Mouse (Mus musculus) kidney, embryonic 14.5 days (tissue): ENCODE measurements around the gene Clcn5. TPM values are rescaled to one million over a fixed set of nuclear protein-coding genes. Genes with fewer than 3 reads are reported as not detected.

Source experiments
- ATAC-seq: fragments of 200-750 bp; cut with Nextera tagmentation; 2 replicates; pipeline ENCODE4 v1.8.0; 2017; ENCODE audit warnings: moderate number of reproducible peaks, mild to moderate bottlenecking, moderate TSS enrichment, moderate library complexity; ENCODE audit not compliant: low FRiP score, low TSS enrichment
- H3K27ac ChIP-seq: fragments of 300-500 bp; sonication (generic); 2 replicates; pipeline ENCODE4 v1.5.1; 2014; ENCODE audit warnings: low read depth, mild to moderate bottlenecking, low read length, moderate library complexity, mixed read lengths
- H3K27me3 ChIP-seq: fragments of 300-500 bp; sonication (generic); 2 replicates; pipeline ENCODE4 v1.6.1; 2014; ENCODE audit warnings: mild to moderate bottlenecking, low read length; ENCODE audit not compliant: control insufficient read depth, insufficient read depth
- H3K36me3 ChIP-seq: fragments of 300-500 bp; sonication (generic); 2 replicates; pipeline ENCODE4 v1.6.1; 2014; ENCODE audit warnings: low read length, mixed read lengths; ENCODE audit not compliant: control insufficient read depth, insufficient read depth
- H3K4me1 ChIP-seq: fragments of 300-500 bp; sonication (generic); 2 replicates; pipeline ENCODE4 v1.6.1; 2014; ENCODE audit warnings: low read length, mixed read lengths; ENCODE audit not compliant: control insufficient read depth, insufficient read depth
- H3K4me2 ChIP-seq: fragments of 300-500 bp; sonication (generic); replicated peaks from 2 replicates; pipeline ENCODE4 v1.6.1; 2014; ENCODE audit warnings: low read depth, mild to moderate bottlenecking, low read length
- H3K4me3 ChIP-seq: fragments of 300-500 bp; sonication (generic); 2 replicates; pipeline ENCODE4 v1.5.1; 2014; ENCODE audit warnings: mild to moderate bottlenecking, low read length
- H3K9ac ChIP-seq: fragments of 300-500 bp; sonication (generic); 2 replicates; pipeline ENCODE4 v1.6.1; 2014; ENCODE audit warnings: low read depth, mild to moderate bottlenecking, low read length, moderate library complexity
- H3K9me3 ChIP-seq: fragments of 300-500 bp; sonication (generic); 2 replicates; pipeline ENCODE4 v1.6.1; 2016; ENCODE audit warnings: low read length; ENCODE audit not compliant: control insufficient read depth
- WGBS: fragments of 180-500 bp; shearing (Covaris S2); extraction: QIAGEN DNeasy Blood & Tissue Kit; methylation state at CpG from one replicate; pipeline ENCODE4 v1.1.7; 2014; 5-methylcytosine and 5-hydroxymethylcytosine counted together
- microRNA counts: library from miRNA; unstranded; fragments of <30 nt; microRNA quantifications from one replicate; lab custom pipeline; 2017
- microRNA-seq: library from miRNA; unstranded; fragments of <30 nt; microRNA quantifications from one replicate; pipeline ENCODE4, GENCODE M21; 2016
- polyA plus RNA-seq: library from polyadenylated mRNA; unstranded; fragments of >200 nt; fragmentation: Nextera tagmentation; extraction: Ambion mirVana; gene quantifications from 2 replicates; pipeline ENCODE4 v1.2.1, GENCODE M21; 2014

The Clcn5 gene
- polyA plus RNA-seq, 1 experiment from 2014 or later: 17.9 TPM

DNA sequence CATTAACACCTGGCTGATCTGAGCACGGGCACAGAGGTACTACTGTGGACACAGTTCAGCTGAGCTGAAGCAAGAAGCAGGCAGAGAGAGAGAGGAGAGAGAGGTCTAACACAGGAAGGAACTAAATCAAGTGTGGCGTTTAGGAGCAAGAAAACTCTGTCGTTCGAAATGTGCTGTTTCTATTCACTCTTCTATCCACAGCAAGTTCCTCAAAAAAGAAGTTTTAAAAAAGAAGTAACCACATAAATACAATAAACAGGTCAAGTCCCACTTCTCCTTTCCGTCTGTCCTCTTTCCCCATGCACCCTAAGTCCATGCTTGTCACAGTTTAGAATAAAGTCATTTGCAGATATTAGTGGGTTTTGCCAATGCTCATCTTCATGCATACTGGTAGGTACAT lies 150.4 kb downstream of the Clcn5 start:
- H3K27me3 ChIP-seq: no peaks in the 10 kb centered on the region
- no peaks in the 10 kb centered on the region for H3K9me3 ChIP-seq
- no peak overlapping the region for H3K9ac ChIP-seq
- H3K4me1 ChIP-seq: no peaks in the 10 kb centered on the region
- WGBS: 79% methylated on average over 5 of the region's 5 CpGs
- no peak overlapping the region for H3K4me3 ChIP-seq
- no peak overlapping the region for H3K27ac ChIP-seq
- no peak overlapping the region for H3K4me2 ChIP-seq
- H3K36me3 ChIP-seq: peaks cover 7% of the 10 kb centered on the region; the same call in 1 of the 2 replicates
- ATAC-seq: no peak

DNA sequence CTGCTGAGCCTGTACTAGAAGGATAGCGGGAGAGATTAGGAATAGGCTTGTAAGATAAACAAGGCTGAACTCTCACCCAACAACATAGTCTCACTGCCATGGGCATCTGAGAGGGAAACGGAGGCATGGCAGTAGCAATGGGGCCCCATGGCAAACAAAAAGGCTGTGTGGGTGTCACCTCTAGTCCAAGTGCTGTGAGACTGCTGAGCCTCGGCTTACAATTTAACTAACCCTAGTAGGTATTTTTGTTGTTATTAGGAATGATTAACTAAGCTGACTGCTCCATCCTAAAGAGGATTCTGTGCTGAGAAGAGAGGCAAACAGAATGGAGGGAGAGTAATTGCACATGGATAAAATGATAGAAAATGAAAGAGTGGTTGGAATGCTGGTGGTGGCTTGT lies 161.2 kb downstream of the Clcn5 start:
- peaks cover 6% of the 10 kb centered on the region; the same call in 1 of the 2 replicates for H3K36me3 ChIP-seq
- H3K4me2 ChIP-seq: no peak overlapping the region
- no peak overlapping the region for H3K27ac ChIP-seq
- no peak overlapping the region for H3K9ac ChIP-seq
- H3K9me3 ChIP-seq: no peaks in the 10 kb centered on the region
- H3K27me3 ChIP-seq: no peaks in the 10 kb centered on the region
- no peak for ATAC-seq
- WGBS: 79% methylated on average over 3 of the region's 3 CpGs
- H3K4me3 ChIP-seq: no peak overlapping the region
- H3K4me1 ChIP-seq: no peaks in the 10 kb centered on the region

DNA sequence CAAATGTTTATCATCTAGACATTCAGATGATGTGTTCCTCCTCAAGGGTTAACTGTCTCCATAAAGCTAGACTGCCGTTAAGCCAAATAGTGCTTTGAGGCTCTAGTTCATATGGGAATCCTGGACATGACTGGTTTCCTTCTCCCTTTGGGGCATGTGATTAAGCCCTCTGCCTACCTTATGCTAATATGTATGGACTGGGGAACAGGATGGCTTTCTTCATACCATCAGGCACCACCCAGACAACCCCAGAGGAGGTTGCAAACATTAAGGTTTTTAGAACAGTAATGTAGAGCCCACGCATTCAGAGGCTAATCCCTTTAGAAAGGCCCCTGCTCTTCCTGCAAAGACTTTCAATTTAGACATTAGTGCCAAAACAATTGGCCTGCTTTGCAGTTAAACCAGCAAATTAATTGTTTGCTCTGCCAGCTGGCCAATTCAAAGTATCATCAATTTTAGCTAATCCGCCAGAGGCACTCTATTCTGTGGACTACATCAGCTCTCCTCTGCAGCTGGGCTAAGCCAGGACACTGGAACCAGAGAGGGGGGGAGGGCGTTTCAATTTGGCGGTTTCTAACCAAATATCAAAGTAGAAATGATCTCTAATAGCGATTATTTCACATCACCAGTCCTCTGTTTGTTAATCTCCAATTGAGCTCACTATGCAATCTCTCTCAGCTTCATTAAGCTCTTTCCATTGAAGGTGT lies 163.0 kb downstream of the Clcn5 start:
- no peak overlapping the region for H3K4me3 ChIP-seq
- peaks cover 4% of the 10 kb centered on the region; the same call in 1 of the 2 replicates for H3K36me3 ChIP-seq
- WGBS: 74% methylated on average over 6 of the region's 6 CpGs
- no peaks in the 10 kb centered on the region for H3K27me3 ChIP-seq
- no peak for ATAC-seq
- no peaks in the 10 kb centered on the region for H3K4me1 ChIP-seq
- H3K4me2 ChIP-seq: no peak overlapping the region
- H3K9me3 ChIP-seq: no peaks in the 10 kb centered on the region
- H3K27ac ChIP-seq: no peak overlapping the region
- H3K9ac ChIP-seq: no peak overlapping the region

DNA sequence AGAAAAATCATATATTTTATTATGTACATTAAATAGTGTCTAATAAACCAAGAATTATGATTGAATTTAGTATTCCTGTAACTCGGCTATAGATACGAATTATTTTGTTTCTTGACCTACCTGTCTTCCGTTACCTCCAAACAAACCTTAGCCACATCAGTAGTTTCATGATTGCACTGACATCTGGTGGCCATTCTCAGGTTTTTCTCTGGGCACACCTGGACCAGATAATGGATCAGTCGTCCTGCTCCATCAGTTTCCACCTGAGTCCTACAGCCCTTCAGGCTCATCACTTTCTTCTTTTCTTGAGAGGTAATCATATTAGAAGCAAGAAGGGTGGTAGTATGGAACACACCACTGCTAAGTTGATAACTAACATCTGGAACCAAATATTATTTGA lies 169.0 kb downstream of the Clcn5 start:
- no peak overlapping the region for H3K4me2 ChIP-seq
- no peaks in the 10 kb centered on the region for H3K36me3 ChIP-seq
- WGBS: 76% methylated on average over 4 of the region's 4 CpGs
- H3K4me1 ChIP-seq: no peaks in the 10 kb centered on the region
- ATAC-seq: no peak
- H3K9ac ChIP-seq: no peak overlapping the region
- no peaks in the 10 kb centered on the region for H3K27me3 ChIP-seq
- H3K27ac ChIP-seq: no peak overlapping the region
- no peaks in the 10 kb centered on the region for H3K9me3 ChIP-seq
- H3K4me3 ChIP-seq: no peak overlapping the region

DNA sequence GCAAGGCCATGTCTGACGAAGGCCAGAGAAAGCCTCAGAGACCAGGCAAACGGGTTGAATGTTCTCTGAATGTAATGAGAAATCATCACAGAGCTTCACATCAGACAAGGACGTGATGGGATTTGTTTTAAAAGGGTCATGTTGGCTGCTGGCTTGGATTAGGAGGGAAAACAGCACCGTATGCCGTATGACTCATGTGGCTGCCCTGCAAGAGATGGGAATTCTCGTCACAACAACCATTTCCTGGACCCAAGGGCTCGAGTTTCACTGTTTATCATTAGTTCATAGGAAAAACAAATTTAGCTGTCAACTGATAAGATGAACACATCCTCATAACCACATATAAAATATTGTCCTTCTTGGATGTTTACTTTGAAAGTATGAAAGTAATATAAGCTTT lies 173.0 kb downstream of the Clcn5 start:
- no peak overlapping the region for H3K27ac ChIP-seq
- no peak overlapping the region for H3K4me2 ChIP-seq
- no peak overlapping the region for H3K4me3 ChIP-seq
- no peak for ATAC-seq
- H3K36me3 ChIP-seq: no peaks in the 10 kb centered on the region
- H3K9me3 ChIP-seq: no peaks in the 10 kb centered on the region
- H3K27me3 ChIP-seq: no peaks in the 10 kb centered on the region
- H3K4me1 ChIP-seq: no peaks in the 10 kb centered on the region
- H3K9ac ChIP-seq: no peak overlapping the region
- WGBS: 56% methylated on average over 7 of the region's 7 CpGs

DNA sequence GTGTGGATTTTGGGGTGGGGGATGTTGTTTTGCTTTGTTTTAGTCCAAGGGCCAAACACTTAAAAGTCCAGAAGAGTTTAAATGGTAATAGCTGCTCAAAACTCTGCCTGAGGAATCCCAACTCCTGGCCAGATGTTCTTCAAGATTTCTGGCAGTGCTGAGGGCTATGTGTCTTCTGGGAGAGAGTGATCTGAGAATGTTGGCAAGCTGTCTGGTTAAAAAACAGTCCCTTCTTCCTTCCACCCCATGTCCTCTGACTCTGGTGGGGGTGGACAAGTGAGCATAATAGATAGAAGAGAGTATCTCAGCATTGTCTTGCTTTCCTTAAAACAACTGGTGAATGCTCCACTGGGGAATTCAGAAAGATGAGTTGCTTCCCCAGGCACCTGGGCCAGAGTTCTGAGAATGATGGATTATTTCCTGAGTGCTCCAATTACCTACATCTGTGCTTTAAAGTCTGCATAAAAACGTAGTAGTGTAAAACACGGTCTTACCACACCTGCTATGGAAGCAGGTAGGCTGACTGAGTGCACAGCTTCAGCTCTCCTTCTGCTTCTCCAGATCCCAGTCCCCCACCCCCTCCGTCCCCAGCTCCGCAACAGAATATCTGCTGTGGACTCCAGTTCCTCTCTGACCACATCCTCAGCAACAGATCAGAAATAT lies 197.4 kb downstream of the Clcn5 start:
- H3K4me2 ChIP-seq: no peak overlapping the region
- WGBS: 60% methylated on average over 4 of the region's 4 CpGs
- no peak overlapping the region for H3K4me3 ChIP-seq
- ATAC-seq: no peak
- no peak overlapping the region for H3K9ac ChIP-seq
- H3K27me3 ChIP-seq: no peaks in the 10 kb centered on the region
- H3K36me3 ChIP-seq: no peaks in the 10 kb centered on the region
- H3K9me3 ChIP-seq: no peaks in the 10 kb centered on the region
- no peak overlapping the region for H3K27ac ChIP-seq
- H3K4me1 ChIP-seq: no peaks in the 10 kb centered on the region

DNA sequence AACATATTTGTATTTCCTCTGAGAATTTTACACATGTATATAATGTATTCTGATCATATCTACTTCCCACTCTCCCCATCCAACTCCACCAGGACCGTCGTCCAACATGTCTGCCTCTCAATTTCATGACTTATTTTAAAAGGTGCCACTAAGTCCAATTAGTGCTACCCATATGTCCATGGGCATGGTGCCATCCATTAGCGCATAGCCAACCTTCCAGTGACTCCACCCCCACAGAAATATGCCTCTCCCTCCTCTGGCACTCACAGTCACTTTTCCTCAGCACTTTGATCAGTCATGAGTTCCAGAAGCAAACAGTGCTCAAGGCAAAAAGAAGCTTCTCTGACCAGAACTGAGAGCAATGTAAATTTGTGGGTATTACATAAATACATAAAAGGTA lies 204.3 kb downstream of the Clcn5 start:
- no peak overlapping the region for H3K9ac ChIP-seq
- H3K27me3 ChIP-seq: no peaks in the 10 kb centered on the region
- H3K36me3 ChIP-seq: no peaks in the 10 kb centered on the region
- WGBS: 86% methylated on average over 3 of the region's 3 CpGs
- no peaks in the 10 kb centered on the region for H3K4me1 ChIP-seq
- no peak overlapping the region for H3K27ac ChIP-seq
- no peak overlapping the region for H3K4me3 ChIP-seq
- H3K4me2 ChIP-seq: no peak overlapping the region
- H3K9me3 ChIP-seq: no peaks in the 10 kb centered on the region
- no peak for ATAC-seq

MicroRNAs within 50 kb of the gene (microRNA counts, 519-probe panel; counts per million panel counts)
- microRNA mmu-miR-188-3p (lab: Ali Mortazavi, UCI): not detected
- microRNA mmu-miR-188-5p (lab: Ali Mortazavi, UCI): not detected
- microRNA mmu-miR-362-3p (lab: Ali Mortazavi, UCI): 4,833 counts per million, percentile 37 among the panel's probes with 10 or more counts
- not detected for microRNA mmu-miR-362-5p (lab: Ali Mortazavi, UCI)
- microRNA mmu-miR-500 (lab: Ali Mortazavi, UCI): not detected
- microRNA mmu-miR-501-3p (lab: Ali Mortazavi, UCI): not detected
- not detected for microRNA mmu-miR-501-5p (lab: Ali Mortazavi, UCI)
- not detected for microRNA mmu-miR-532-3p (lab: Ali Mortazavi, UCI)
- microRNA mmu-miR-532-5p (lab: Ali Mortazavi, UCI): 5,555 counts per million, percentile 54 among the panel's probes with 10 or more counts

Small RNA genes lying within 50 kb of the gene (microRNA-seq; reads per million reads assigned to microRNA genes)
- gene Mir188: 653 reads per million, percentile 75 among the genes with 10 or more reads in this experiment
- 134 reads per million, percentile 58 among the genes with 10 or more reads in this experiment for gene Mir362
- 115 reads per million, percentile 56 among the genes with 10 or more reads in this experiment for gene Mir500
- gene Mir501: 406 reads per million, percentile 71 among the genes with 10 or more reads in this experiment
- gene Mir532: 984 reads per million, percentile 78 among the genes with 10 or more reads in this experiment

Other genes with a start within 250 kb of the Clcn5 start
- 0.41 and 0.61 TPM in 2 replicates for gene Usp27x, start 56.5 kb upstream of the Clcn5 start, polyA plus RNA-seq